15 mouse cellular contexts compared by ENCODE assay signal in the genomic region with DNA sequence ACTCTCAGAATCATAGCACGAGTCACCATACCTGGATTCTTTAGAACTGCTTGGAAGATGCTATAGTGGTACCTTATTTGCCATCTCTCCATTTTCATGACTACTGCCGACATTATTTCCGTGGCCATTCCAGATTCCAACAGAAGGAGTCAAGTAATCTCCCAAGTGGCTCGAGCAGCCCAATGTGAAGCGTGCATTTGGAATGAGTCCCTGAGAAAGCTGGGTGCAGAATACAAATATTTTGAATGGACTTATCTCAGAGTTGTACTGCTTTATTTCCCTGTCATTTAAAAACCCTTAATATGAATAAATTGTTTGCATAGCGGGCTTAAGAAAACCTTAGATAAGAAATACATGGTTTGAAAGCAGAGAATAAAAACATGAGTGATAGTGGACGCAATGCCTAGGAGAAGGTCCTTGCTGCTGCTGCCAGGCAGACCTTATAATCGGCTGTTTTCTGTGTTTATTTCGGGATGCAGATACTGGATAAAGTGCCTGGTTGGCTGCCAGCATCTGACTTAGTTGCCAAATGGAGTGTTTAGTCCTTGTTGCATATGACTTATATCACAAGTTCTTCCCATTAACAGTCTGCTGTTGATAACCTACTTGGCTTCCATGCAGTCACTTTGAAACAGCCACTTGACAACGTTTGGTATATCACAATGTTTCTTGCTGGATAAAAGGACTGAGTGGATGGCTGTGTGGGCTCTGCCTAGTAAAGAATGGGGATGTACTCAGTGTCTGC.
A peak's percentile ranks its signal among the peaks of the same experiment; 100 is the strongest.
DNase-seq lines count a peak whose midpoint lies in the region; ATAC-seq and TF ChIP-seq lines count a peak whose summit lies in the region.
"Had no signal": no experiment of that assay in that cellular context is flagged by ENCODE, and none has a peak within 500 bp of the region (broad histone marks: within the 10 kb centered on the region; RNA-seq: fewer than 3 reads in every experiment).

No protein-coding gene starts in this region.

- no peak overlapping the region for H3K4me2 ChIP-seq in forebrain, embryonic 14.5 days (ENCODE audit: low read length)
- H3K4me2 ChIP-seq in forebrain, embryonic 13.5 days = no peak overlapping the region
- no peak overlapping the region for H3K4me2 ChIP-seq in lung, embryonic 14.5 days
- H3K4me2 ChIP-seq in heart, embryonic 13.5 days = peak overlapping the region; percentile 24
- H3K4me2 ChIP-seq: embryonic facial prominence, embryonic 15.5 days; midbrain, embryonic 11.5 days had no signal

- no peak overlapping the region for H3K27ac ChIP-seq in forebrain, embryonic 14.5 days (ENCODE audit: low read depth, low read length)
- H3K27ac ChIP-seq in forebrain, embryonic 13.5 days = no peak overlapping the region
- no peak overlapping the region for H3K27ac ChIP-seq in lung, embryonic 14.5 days (ENCODE audit: low read depth)
- H3K27ac ChIP-seq in heart, embryonic 13.5 days (replicated peaks) = peak overlapping the region; percentile 40
- H3K27ac ChIP-seq: embryonic facial prominence, embryonic 15.5 days; hindbrain, postnatal 0 days had no signal

- DNase-seq in forebrain, embryonic 14.5 days (ENCODE audit: low spot score) = peak; percentile 36
- DNase-seq in lung, embryonic 14.5 days = peak; percentile 89
- DNase-seq in lung, postnatal 10 days = no peak
- peak; percentile 15 for DNase-seq in adipocyte (ENCODE audit: low spot score)
- DNase-seq in embryo, embryonic 9.5 days (ENCODE audit: extremely low spot score) = no peak
- no peak for DNase-seq in left cerebral cortex, adult 8-10 months (ENCODE audit: low spot score in 2 of 2)
- DNase-seq: cerebellum, adult 11 months; kidney, adult 2 months; lung, adult 2 months had no signal

- no peaks in the 10 kb centered on the region for H3K9me3 ChIP-seq in forebrain, embryonic 14.5 days (replicated peaks; ENCODE audit: control insufficient read depth, low read length)
- H3K9me3 ChIP-seq in forebrain, embryonic 13.5 days (replicated peaks) = no peaks in the 10 kb centered on the region
- no peaks in the 10 kb centered on the region for H3K9me3 ChIP-seq in lung, embryonic 14.5 days (ENCODE audit: low read depth, low read length)
- no peaks in the 10 kb centered on the region for H3K9me3 ChIP-seq in heart, embryonic 13.5 days
- H3K9me3 ChIP-seq: embryonic facial prominence, embryonic 15.5 days had no signal

- no peak for TF ChIP-seq CTCF in lung, embryonic 14.5 days (IDR thresholded peaks at IDR 0.05; ENCODE audit: low read depth)

- H3K4me1 ChIP-seq in forebrain, embryonic 14.5 days (ENCODE audit: control insufficient read depth, insufficient read depth, low read length) = no peaks in the 10 kb centered on the region
- H3K4me1 ChIP-seq in forebrain, embryonic 13.5 days = 0 out of 2 replicates have a peak, but pooled peaks cover 5% of the 10 kb centered on the region
- no peaks in the 10 kb centered on the region; the same call in 1 of the 2 replicates for H3K4me1 ChIP-seq in lung, embryonic 14.5 days (ENCODE audit: insufficient read depth)
- H3K4me1 ChIP-seq in heart, embryonic 13.5 days = peaks cover 36% of the 10 kb centered on the region
- H3K4me1 ChIP-seq: embryonic facial prominence, embryonic 15.5 days had no signal

- H3K36me3 ChIP-seq in forebrain, embryonic 14.5 days (ENCODE audit: control insufficient read depth, insufficient read depth, low read length) = no peaks in the 10 kb centered on the region
- H3K36me3 ChIP-seq in forebrain, embryonic 13.5 days (ENCODE audit: poor library complexity, severe bottlenecking) = no peaks in the 10 kb centered on the region
- H3K36me3 ChIP-seq in lung, embryonic 14.5 days (ENCODE audit: insufficient read depth) = no peaks in the 10 kb centered on the region
- no peaks in the 10 kb centered on the region for H3K36me3 ChIP-seq in heart, embryonic 13.5 days
- H3K36me3 ChIP-seq: embryonic facial prominence, embryonic 15.5 days had no signal

- no peaks in the 10 kb centered on the region for H3K27me3 ChIP-seq in forebrain, embryonic 14.5 days (replicated peaks; ENCODE audit: control insufficient read depth, insufficient read depth, low read length)
- no peaks in the 10 kb centered on the region for H3K27me3 ChIP-seq in forebrain, embryonic 13.5 days
- no peaks in the 10 kb centered on the region for H3K27me3 ChIP-seq in lung, embryonic 14.5 days (ENCODE audit: insufficient read depth, low read length)
- peaks cover 9% of the 10 kb centered on the region; the same call in 1 of the 2 replicates for H3K27me3 ChIP-seq in heart, embryonic 13.5 days (replicated peaks)
- H3K27me3 ChIP-seq: embryonic facial prominence, embryonic 15.5 days had no signal

- WGBS in forebrain, embryonic 14.5 days = 79% methylated on average over 10 of the region's 10 CpGs
- WGBS in forebrain, embryonic 13.5 days = 80% methylated on average over 10 of the region's 10 CpGs
- 41% methylated on average over 10 of the region's 10 CpGs for WGBS in lung, embryonic 14.5 days
- 23% methylated on average over 10 of the region's 10 CpGs for WGBS in heart, embryonic 13.5 days

- H3K4me3 ChIP-seq in forebrain, embryonic 14.5 days (ENCODE audit: low read depth, low read length) = no peak overlapping the region
- no peak overlapping the region for H3K4me3 ChIP-seq in forebrain, embryonic 13.5 days
- no peak overlapping the region for H3K4me3 ChIP-seq in lung, embryonic 14.5 days (ENCODE audit: low read depth, low read length)
- no peak overlapping the region for H3K4me3 ChIP-seq in heart, embryonic 13.5 days
- H3K4me3 ChIP-seq: embryonic facial prominence, embryonic 15.5 days had no signal

- H3K9ac ChIP-seq in forebrain, embryonic 14.5 days (ENCODE audit: low read length) = no peak overlapping the region
- no peak overlapping the region for H3K9ac ChIP-seq in forebrain, embryonic 13.5 days
- no peak overlapping the region for H3K9ac ChIP-seq in lung, embryonic 14.5 days
- no peak overlapping the region for H3K9ac ChIP-seq in heart, embryonic 13.5 days
- H3K9ac ChIP-seq: embryonic facial prominence, embryonic 15.5 days had no signal

- ATAC-seq in forebrain, embryonic 14.5 days = no peak
- no peak for ATAC-seq in forebrain, embryonic 13.5 days
- ATAC-seq in lung, embryonic 14.5 days (ENCODE audit: insufficient read depth) = peak; percentile 70
- peak; percentile 42; the same call in 1 of the 2 replicates for ATAC-seq in heart, embryonic 13.5 days (ENCODE audit: extremely low read depth, insufficient number of reproducible peaks, low FRiP score, low TSS enrichment)
- ATAC-seq: activated CD4-positive, CD25-positive, alpha-beta regulatory T cell, adult 4 months; hindbrain, postnatal 0 days had no signal

Comparison
In these comparisons a context has a peak if more than half of its experiments do, and no peak if none do; other contexts are left out.
1. DNase-seq: peak in forebrain, embryonic 14.5 days (single experiment), lung, embryonic 14.5 days (single experiment) and adipocyte (single experiment); none in lung, postnatal 10 days (single experiment), embryo, embryonic 9.5 days (single experiment) and left cerebral cortex, adult 8-10 months (0 of 2).
2. ATAC-seq: peak in lung, embryonic 14.5 days (single experiment) and heart, embryonic 13.5 days (single experiment); none in forebrain, embryonic 14.5 days (single experiment) and forebrain, embryonic 13.5 days (single experiment).